Mouse (Mus musculus) heart, postnatal 0 days (tissue): ENCODE measurements around the gene Chad. TPM values are rescaled to one million over a fixed set of nuclear protein-coding genes. Genes with fewer than 3 reads are reported as not detected.

ENCODE experiments used
- ATAC-seq: fragments of 200-750 bp; cut with Nextera tagmentation; 2 replicates; pipeline ENCODE4 v1.8.0; 2017; ENCODE audit warnings: low read depth, moderate number of reproducible peaks, moderate library complexity; ENCODE audit not compliant: insufficient read depth
- DNase-seq: peaks from one replicate; pipeline ENCODE4 v3.0.0-alpha.2; 2016; ENCODE audit warnings: low spot score
- H3K27ac ChIP-seq: fragments of 300-500 bp; sonication (generic); 2 replicates; pipeline ENCODE4 v1.5.1; 2014; ENCODE audit warnings: low read depth, mild to moderate bottlenecking
- H3K27me3 ChIP-seq: fragments of 300-500 bp; sonication (generic); 2 replicates; pipeline ENCODE4 v1.6.1; 2014; ENCODE audit warnings: low read length, mixed read lengths; ENCODE audit not compliant: control insufficient read depth, insufficient read depth
- H3K36me3 ChIP-seq: fragments of 300-500 bp; sonication (generic); replicated peaks from 2 replicates; pipeline ENCODE4 v1.6.1; 2014; ENCODE audit warnings: low read length, mixed read lengths; ENCODE audit not compliant: control insufficient read depth, insufficient read depth
- H3K4me1 ChIP-seq: fragments of 300-500 bp; sonication (generic); 2 replicates; pipeline ENCODE4 v1.6.1; 2014; ENCODE audit warnings: antibody characterized with exemption; ENCODE audit not compliant: control insufficient read depth, insufficient read depth
- H3K4me2 ChIP-seq: fragments of 300-500 bp; sonication (generic); 2 replicates; pipeline ENCODE4 v1.6.1; 2014; ENCODE audit warnings: low read depth, mild to moderate bottlenecking, low read length, moderate library complexity
- H3K4me3 ChIP-seq: fragments of 300-500 bp; sonication (generic); 2 replicates; pipeline ENCODE4 v1.5.1; 2014; ENCODE audit warnings: low read depth, low read length
- H3K9ac ChIP-seq: fragments of 300-500 bp; sonication (generic); replicated peaks from 2 replicates; pipeline ENCODE4 v1.6.1; 2014; ENCODE audit warnings: low read depth, low read length, mixed read lengths
- H3K9me3 ChIP-seq: fragments of 300-500 bp; sonication (generic); replicated peaks from 2 replicates; pipeline ENCODE4 v1.6.1; 2016; ENCODE audit warnings: low read length; ENCODE audit not compliant: control insufficient read depth
- CTCF ChIP-seq: IDR thresholded peaks from 2 replicates; pipeline ENCODE4 v1.5.1; 2016; ENCODE audit warnings: antibody characterized with exemption, control low read depth, low read depth
- EP300 ChIP-seq: IDR thresholded peaks from 2 replicates; pipeline ENCODE4 v1.6.1; 2016; ENCODE audit warnings: antibody characterized with exemption, low read depth
- WGBS: fragments of 180-500 bp; shearing (Covaris S2); extraction: QIAGEN DNeasy Blood & Tissue Kit; methylation state at CpG from one replicate; pipeline ENCODE4 v1.1.7; 2014; 5-methylcytosine and 5-hydroxymethylcytosine counted together
- polyA plus RNA-seq: library from polyadenylated mRNA; unstranded; fragments of >200 nt; fragmentation: Nextera tagmentation; extraction: Ambion mirVana; gene quantifications from 2 replicates; pipeline ENCODE4 v1.2.1, GENCODE M21; 2015
- total RNA-seq: library from RNA; depleted of rRNA; stranded (reverse); fragments of >200 nt; gene quantifications from 2 replicates; pipeline ENCODE4 v1.2.3, GENCODE M21; 2014; ENCODE audit warnings: low replicate concordance; rRNA removed

Chad gene
- total and polyA plus RNA-seq, 2 experiments from 2014 or later: 0.36 TPM; not detected in 1

GRCm38 (mm10) chr11:94615494-94615893 lies 50.6 kb downstream of the Chad start:
- DNase-seq: no peak
- Histone ChIP-seq H3K9ac (no peak overlapping the region), H3K9me3 (no peaks in the 10 kb centered on the region), H3K4me2 (no peak overlapping the region), H3K4me3 (no peak overlapping the region), H3K36me3 (no peaks in the 10 kb centered on the region), H3K4me1 (no peaks in the 10 kb centered on the region), H3K27ac (no peak overlapping the region), H3K27me3 (no peaks in the 10 kb centered on the region)
- 10% methylated on average over 4 of the region's 4 CpGs for WGBS
- no peak for TF ChIP-seq CTCF
- TF ChIP-seq EP300: no peak
- no peak for ATAC-seq

GRCm38 (mm10) chr11:94617646-94618045 lies 52.8 kb downstream of the Chad start:
- Histone ChIP-seq H3K27ac (no peak overlapping the region), H3K36me3 (no peaks in the 10 kb centered on the region), H3K4me1 (no peaks in the 10 kb centered on the region), H3K27me3 (no peaks in the 10 kb centered on the region), H3K4me3 (no peak overlapping the region), H3K9me3 (no peaks in the 10 kb centered on the region), H3K4me2 (no peak overlapping the region), H3K9ac (no peak overlapping the region)
- DNase-seq (no peak), ATAC-seq (no peak)
- 83% methylated on average over 2 of the region's 2 CpGs for WGBS
- TF ChIP-seq EP300 (no peak), CTCF (no peak)

Other genes starting within 250 kb of the Chad start
- 17.9 and 29.2 TPM in 2 replicates for gene Luc7l3, start 243.1 kb upstream of the Chad start, total RNA-seq
- 49.2 and 51.9 TPM in 2 replicates for gene Luc7l3, start 243.1 kb upstream of the Chad start, polyA plus RNA-seq
- gene Ankrd40, start 237.0 kb upstream of the Chad start, total RNA-seq: 164 and 181 TPM in 2 replicates
- 53.7 and 54.6 TPM in 2 replicates for gene Ankrd40, start 237.0 kb upstream of the Chad start, polyA plus RNA-seq
- gene Abcc3, start 172.1 kb upstream of the Chad start, total RNA-seq: 2.2 and 14.5 TPM in 2 replicates
- gene Abcc3, start 172.1 kb upstream of the Chad start, polyA plus RNA-seq: 0.72 and 0.88 TPM in 2 replicates
- gene Cacna1g, start 90.8 kb upstream of the Chad start, total RNA-seq: 29.6 and 46.2 TPM in 2 replicates
- 6.9 and 7.4 TPM in 2 replicates for gene Cacna1g, start 90.8 kb upstream of the Chad start, polyA plus RNA-seq
- not detected in 2 replicates for gene Spata20, start 78.9 kb upstream of the Chad start, total RNA-seq
- 0.30 and 0.56 TPM in 2 replicates for gene Spata20, start 78.9 kb upstream of the Chad start, polyA plus RNA-seq
- gene Epn3, start 65.1 kb upstream of the Chad start, total RNA-seq: 32.5 and 44.4 TPM in 2 replicates
- 11.4 and 13.3 TPM in 2 replicates for gene Epn3, start 65.1 kb upstream of the Chad start, polyA plus RNA-seq
- 3.2 and 4.7 TPM in 2 replicates for gene Mycbpap, start 43.3 kb upstream of the Chad start, total RNA-seq
- 3.5 and 3.7 TPM in 2 replicates for gene Mycbpap, start 43.3 kb upstream of the Chad start, polyA plus RNA-seq
- 14.5 and 17.7 TPM in 2 replicates for gene Rsad1, start 15.8 kb upstream of the Chad start, total RNA-seq
- 9.2 and 9.8 TPM in 2 replicates for gene Rsad1, start 15.8 kb upstream of the Chad start, polyA plus RNA-seq
- gene Acsf2, start 36.8 kb downstream of the Chad start, total RNA-seq: 6.6 and 8.9 TPM in 2 replicates
- 2.6 and 2.7 TPM in 2 replicates for gene Acsf2, start 36.8 kb downstream of the Chad start, polyA plus RNA-seq
- 71.9 and 73.3 TPM in 2 replicates for gene Lrrc59, start 64.7 kb downstream of the Chad start, total RNA-seq
- gene Lrrc59, start 64.7 kb downstream of the Chad start, polyA plus RNA-seq: 62.2 and 67.0 TPM in 2 replicates
- 45.2 and 63.8 TPM in 2 replicates for gene Mrpl27, start 88.7 kb downstream of the Chad start, total RNA-seq
- gene Mrpl27, start 88.7 kb downstream of the Chad start, polyA plus RNA-seq: 167 and 170 TPM in 2 replicates
- gene Eme1, start 88.9 kb downstream of the Chad start, total RNA-seq: 5.9 and 7.6 TPM in 2 replicates
- 2.4 and 3.4 TPM in 2 replicates for gene Eme1, start 88.9 kb downstream of the Chad start, polyA plus RNA-seq
- gene Xylt2, start 112.5 kb downstream of the Chad start, total RNA-seq: 23.3 and 25.4 TPM in 2 replicates
- 7.0 and 7.5 TPM in 2 replicates for gene Xylt2, start 112.5 kb downstream of the Chad start, polyA plus RNA-seq
- gene Gm11541, start 139.5 kb downstream of the Chad start, total RNA-seq: not detected in 2 replicates
- 0.08 and 0.11 TPM in 2 replicates for gene Gm11541, start 139.5 kb downstream of the Chad start, polyA plus RNA-seq
- not detected in 2 replicates for gene Cdc34b, start 176.7 kb downstream of the Chad start, total RNA-seq
- gene Cdc34b, start 176.7 kb downstream of the Chad start, polyA plus RNA-seq: 0.12 TPM in 1 of 2 replicates, not detected in the other
- not detected in 2 replicates for gene Tmem92, start 217.7 kb downstream of the Chad start, total RNA-seq
- not detected in 2 replicates for gene Tmem92, start 217.7 kb downstream of the Chad start, polyA plus RNA-seq